Mouse (Mus musculus) thymus, adult 2 months (tissue): ENCODE measurements at regions not wholly inside any gene's neighbourhood (a gene's known extent, or its start where the extent isn't known, plus 50 kb on each side); places are given as distances from the start of the nearest gene placed in this dataset.

Experiments
- DNase-seq: peaks from one replicate; pipeline ENCODE4 v3.0.0; 2021
- H3K27ac ChIP-seq: fragments of 200-500 bp; 2 replicates; pipeline ENCODE4 v1.5.1; 2012; ENCODE audit warnings: low read length, control low read depth; ENCODE audit not compliant: control insufficient read depth, insufficient read depth
- H3K27me3 ChIP-seq: fragments of 200-500 bp; 2 replicates; pipeline ENCODE4 v1.6.1; 2012; ENCODE audit warnings: mild to moderate bottlenecking, low read length, moderate library complexity, mixed read lengths; ENCODE audit not compliant: control insufficient read depth, insufficient read depth
- H3K36me3 ChIP-seq: fragments of 200-500 bp; 2 replicates; pipeline ENCODE4 v1.6.1; 2012; ENCODE audit warnings: mild to moderate bottlenecking, low read length, moderate library complexity; ENCODE audit not compliant: control insufficient read depth, insufficient read depth
- H3K4me1 ChIP-seq: fragments of 200-500 bp; replicated peaks from 2 replicates; pipeline ENCODE4 v1.6.1; 2012; ENCODE audit warnings: low read length; ENCODE audit not compliant: control insufficient read depth, insufficient read depth
- H3K4me3 ChIP-seq: fragments of 200-500 bp; 2 replicates; pipeline ENCODE4 v1.5.1; 2012; ENCODE audit warnings: mild to moderate bottlenecking, low read length, control low read depth, moderate library complexity; ENCODE audit not compliant: control insufficient read depth, insufficient read depth
- CTCF ChIP-seq: fragments of 200-500 bp; IDR thresholded peaks from 2 replicates; pipeline ENCODE4 v1.5.1; 2012; ENCODE audit warnings: mild to moderate bottlenecking, control low read depth, low read length, moderate library complexity, borderline replicate concordance; ENCODE audit not compliant: control insufficient read depth, poor library complexity, insufficient read depth; ENCODE audit errors: extremely low read depth
- POLR2A ChIP-seq: fragments of 200-500 bp; IDR thresholded peaks from 2 replicates; pipeline ENCODE4 v1.6.1; 2012; ENCODE audit warnings: mild to moderate bottlenecking, low read length, control low read depth, moderate library complexity; ENCODE audit not compliant: control insufficient read depth, poor library complexity, insufficient read depth; ENCODE audit errors: extremely low read depth
- WGBS: fragments of 180-500 bp; shearing (Covaris S2); methylation state at CpG from one replicate; pipeline ENCODE4 v1.1.7; 2018; 5-methylcytosine and 5-hydroxymethylcytosine counted together

DNA sequence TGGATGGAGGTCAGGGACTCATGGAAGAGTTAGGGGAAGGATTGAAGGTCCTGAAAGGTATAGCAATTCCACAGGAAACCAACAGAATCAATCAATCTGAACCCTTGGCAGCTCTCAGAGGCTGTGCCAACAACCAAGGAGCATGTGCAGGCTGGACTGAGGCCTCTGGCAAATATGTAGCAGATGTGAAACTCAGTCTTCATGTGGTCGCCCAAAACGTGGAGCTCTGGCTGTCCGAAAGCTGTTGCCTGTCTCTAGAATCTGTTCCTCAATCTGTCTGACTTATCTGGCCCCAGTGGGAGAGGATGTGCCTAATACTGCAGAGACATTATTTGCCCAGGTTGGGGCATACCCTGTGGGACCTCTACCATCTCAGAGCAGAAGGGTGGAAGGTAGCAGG is 1095.4 kb upstream of the Sel1l start:
- WGBS = 93% methylated on average over 3 of the region's 3 CpGs
- Histone ChIP-seq H3K27me3 (no peaks in the 10 kb centered on the region), H3K36me3 (no peaks in the 10 kb centered on the region), H3K4me3 (no peak overlapping the region), H3K27ac (no peak overlapping the region), H3K4me1 (no peaks in the 10 kb centered on the region)
- no peak for DNase-seq
- TF ChIP-seq CTCF (no peak), POLR2A (no peak)

DNA sequence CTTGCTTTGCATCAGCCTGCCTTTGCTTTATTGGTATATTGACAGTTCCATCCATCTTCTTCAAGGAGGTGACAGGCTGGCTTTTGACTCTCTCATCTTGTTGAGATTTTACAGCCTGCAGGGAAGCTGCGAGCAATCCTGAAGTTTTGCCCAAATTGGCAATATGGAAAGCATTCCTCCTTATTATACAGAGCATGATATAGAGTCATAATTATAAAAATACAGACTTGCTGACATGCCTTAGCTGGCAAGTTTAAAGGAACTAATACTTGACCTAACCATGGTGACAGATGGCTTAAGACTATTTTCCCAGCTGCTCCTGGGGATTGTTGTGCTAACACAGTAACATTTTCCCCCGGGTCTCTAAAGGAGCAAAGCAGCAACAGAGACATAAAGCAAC is 1078.6 kb upstream of the Sel1l start:
- no peak for TF ChIP-seq POLR2A
- TF ChIP-seq CTCF = no peak

DNA sequence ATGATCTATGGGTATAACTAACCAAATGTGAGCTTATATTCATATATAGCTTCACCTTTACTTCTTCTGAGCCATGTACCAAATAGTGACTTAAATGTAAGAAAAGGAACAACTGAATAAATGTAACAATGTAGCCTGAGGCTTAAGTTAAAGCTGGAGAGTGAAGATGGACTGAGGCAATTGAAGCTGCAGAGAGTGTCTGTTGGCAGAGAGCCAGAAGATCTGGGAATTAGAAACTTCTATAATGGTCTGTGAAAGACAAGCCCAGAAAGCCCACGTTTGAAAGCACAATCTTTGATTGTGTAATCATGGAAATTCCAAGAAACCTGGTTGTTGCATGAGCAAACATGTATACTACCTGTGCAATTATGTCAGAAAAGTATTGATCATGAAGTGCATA is 1078.0 kb upstream of the Sel1l start:
- 39% methylated on average over 1 of the region's 1 CpGs for WGBS
- H3K4me3 ChIP-seq = no peak overlapping the region
- no peak overlapping the region for H3K27ac ChIP-seq
- DNase-seq = no peak
- H3K36me3 ChIP-seq = no peaks in the 10 kb centered on the region
- no peaks in the 10 kb centered on the region for H3K27me3 ChIP-seq
- H3K4me1 ChIP-seq = no peaks in the 10 kb centered on the region
- TF ChIP-seq POLR2A = no peak
- no peak for TF ChIP-seq CTCF

More for the DNA sequence above, 1078.6 kb upstream of the Sel1l start:
- H3K27me3 ChIP-seq = no peaks in the 10 kb centered on the region
- 93% methylated on average over 2 of the region's 2 CpGs for WGBS
- no peak overlapping the region for H3K4me3 ChIP-seq
- no peak overlapping the region for H3K27ac ChIP-seq
- no peak for DNase-seq
- no peaks in the 10 kb centered on the region for H3K4me1 ChIP-seq
- H3K36me3 ChIP-seq = no peaks in the 10 kb centered on the region

DNA sequence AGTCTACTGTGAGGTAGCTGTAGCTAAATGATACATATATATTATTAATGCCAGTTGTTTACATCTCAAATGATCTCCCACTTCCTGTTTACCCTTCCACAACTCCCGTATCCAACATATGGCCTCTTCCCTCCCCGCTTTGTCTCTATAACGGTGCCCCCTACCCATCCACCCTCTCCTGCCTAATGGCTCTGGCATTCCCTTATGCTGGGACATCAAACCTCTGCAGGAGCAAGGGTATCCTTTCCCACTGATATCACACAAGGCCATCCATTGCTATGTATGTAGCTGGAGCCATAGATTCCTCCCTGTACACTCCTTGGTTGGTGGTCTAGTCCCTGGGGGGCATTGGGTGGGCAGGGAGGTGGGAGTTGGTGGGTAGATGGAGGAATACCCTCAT is 1071.0 kb upstream of the Sel1l start:
- no peak overlapping the region for H3K4me3 ChIP-seq
- no peak for DNase-seq
- no peaks in the 10 kb centered on the region for H3K4me1 ChIP-seq
- 92% methylated on average over 3 of the region's 3 CpGs for WGBS
- H3K27me3 ChIP-seq = no peaks in the 10 kb centered on the region
- H3K27ac ChIP-seq = no peak overlapping the region
- H3K36me3 ChIP-seq = no peaks in the 10 kb centered on the region
- TF ChIP-seq POLR2A = no peak
- no peak for TF ChIP-seq CTCF

DNA sequence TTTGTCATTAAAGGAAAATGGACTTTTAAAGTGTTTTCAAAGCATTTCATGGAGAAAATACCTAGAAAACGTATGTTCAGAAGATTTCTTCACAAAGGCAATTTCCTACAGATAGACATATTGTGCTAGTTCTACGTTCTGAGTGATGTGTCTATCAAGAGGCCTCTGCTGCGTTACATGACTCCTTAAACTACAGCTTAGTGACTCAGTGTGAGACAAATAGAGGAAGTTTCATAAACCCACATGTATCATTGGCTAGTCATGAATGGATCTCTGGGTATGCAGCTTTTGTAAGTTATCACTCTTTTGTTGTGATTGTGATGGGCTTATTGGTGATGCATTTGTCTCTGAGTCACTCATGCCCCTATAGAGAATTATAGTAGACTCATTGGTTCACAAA is 1067.3 kb upstream of the Sel1l start:
- Histone ChIP-seq H3K27me3 (no peaks in the 10 kb centered on the region), H3K4me1 (no peaks in the 10 kb centered on the region), H3K4me3 (no peak overlapping the region), H3K27ac (no peak overlapping the region), H3K36me3 (no peaks in the 10 kb centered on the region)
- TF ChIP-seq CTCF (no peak), POLR2A (no peak)
- 83% methylated on average over 3 of the region's 3 CpGs for WGBS
- DNase-seq = no peak

DNA sequence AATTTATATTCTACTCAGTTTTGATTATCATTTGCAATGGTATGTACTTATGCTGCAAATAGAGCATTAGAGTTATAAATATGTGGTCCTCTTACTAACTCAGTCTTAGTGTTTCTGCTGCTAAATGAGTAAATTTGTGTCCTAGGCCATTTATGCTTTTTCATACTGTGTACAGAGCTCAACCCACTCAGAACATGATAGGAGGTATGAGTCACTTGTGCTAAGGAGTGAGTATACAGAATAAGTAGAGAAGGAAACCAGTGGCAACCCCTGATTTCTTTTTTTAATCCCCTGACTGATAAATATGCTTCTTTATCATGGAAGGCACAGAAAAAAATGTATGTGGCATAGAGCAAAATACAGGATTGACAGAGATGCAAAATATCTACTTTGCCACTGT is 1066.8 kb upstream of the Sel1l start:
- no peak for TF ChIP-seq CTCF
- TF ChIP-seq POLR2A = no peak
- no peaks in the 10 kb centered on the region for H3K27me3 ChIP-seq
- no peak overlapping the region for H3K27ac ChIP-seq
- no peak for DNase-seq
- no peak overlapping the region for H3K4me3 ChIP-seq
- no peaks in the 10 kb centered on the region for H3K4me1 ChIP-seq
- H3K36me3 ChIP-seq = no peaks in the 10 kb centered on the region

DNA sequence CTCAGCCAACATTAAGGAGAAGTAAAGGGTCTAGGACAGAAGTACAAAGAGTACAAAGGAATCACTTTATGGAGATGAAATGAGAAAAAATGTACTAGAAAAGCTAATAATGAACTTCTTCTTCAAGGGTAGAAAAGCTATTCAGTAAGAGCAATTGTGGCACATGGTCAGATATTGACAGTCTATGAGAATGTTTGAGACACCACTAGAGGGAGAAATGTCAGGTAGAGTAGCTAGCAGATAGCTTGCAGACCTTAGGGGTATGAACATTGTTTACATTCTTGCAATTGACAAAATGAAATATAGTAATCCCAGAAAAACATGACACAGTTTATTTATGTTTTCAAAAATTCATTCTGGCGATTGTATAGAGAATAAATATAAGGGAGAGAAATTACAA is 1066.2 kb upstream of the Sel1l start:
- 92% methylated on average over 1 of the region's 1 CpGs for WGBS
- no peaks in the 10 kb centered on the region for H3K36me3 ChIP-seq
- TF ChIP-seq CTCF (no peak), POLR2A (no peak)
- no peaks in the 10 kb centered on the region for H3K27me3 ChIP-seq
- no peak for DNase-seq
- no peak overlapping the region for H3K27ac ChIP-seq
- H3K4me3 ChIP-seq = no peak overlapping the region
- H3K4me1 ChIP-seq = no peaks in the 10 kb centered on the region
